19 mouse cellular contexts compared by ENCODE assay signal in the genomic region with DNA sequence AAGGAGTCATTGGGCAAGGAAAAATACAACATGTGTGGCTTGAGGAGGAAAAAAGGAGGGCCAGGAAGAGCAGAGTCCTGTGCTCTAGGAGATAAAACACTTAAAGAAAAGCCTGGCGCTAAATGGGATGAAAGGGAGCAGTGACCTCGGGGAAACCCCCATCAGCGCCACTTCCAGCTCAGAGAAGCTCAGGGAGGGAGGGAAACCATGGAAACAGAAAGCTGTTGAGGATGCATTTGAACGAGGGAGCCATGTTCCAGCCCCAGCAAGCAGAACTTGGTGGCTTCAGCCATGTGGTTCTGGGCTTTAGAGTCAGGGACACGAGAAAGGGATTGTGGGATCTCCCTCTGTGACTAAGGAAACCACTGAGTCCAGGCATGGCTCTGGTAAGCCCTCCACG. TPM values are rescaled to one million over a fixed set of nuclear protein-coding genes. Genes with fewer than 3 reads are reported as not detected.
DNase-seq lines count a peak whose midpoint lies in the region; ATAC-seq lines count a peak whose summit lies in the region.
"Had no signal": no experiment of that assay in that cellular context is flagged by ENCODE, and none has a peak within 500 bp of the region (broad histone marks: within the 10 kb centered on the region; RNA-seq: fewer than 3 reads in every experiment).

No protein-coding gene starts in this region.

- WGBS in midbrain, embryonic 14.5 days = 77% methylated on average over 6 of the region's 6 CpGs

- peak; percentile 56 for DNase-seq in heart, adult 11 months
- DNase-seq in heart, postnatal 25 days (ENCODE audit: low spot score) = no peak
- DNase-seq in R1 (ENCODE audit: low read depth, low spot score) = peak; percentile 64
- no peak for DNase-seq in midbrain, embryonic 14.5 days
- DNase-seq: adrenal gland, adult 2 months; adrenal gland, adult 8-10 months; adrenal gland, postnatal 10 days; adrenal gland, postnatal 14 days; adrenal gland, postnatal 25 days; adrenal gland, postnatal 36 days; B cell, adult 2 months; cerebellum, adult 11 months; cerebellum, adult 11-12 months; cerebellum, adult 18-20 months; cerebellum, adult 2 months had no signal

- H3K36me3 ChIP-seq in midbrain, embryonic 14.5 days (ENCODE audit: control insufficient read depth, insufficient read depth, low read length) = 0 out of 2 replicates have a peak, but pooled peaks cover 4% of the 10 kb centered on the region

- H3K9me3 ChIP-seq in midbrain, embryonic 14.5 days (ENCODE audit: control insufficient read depth, low read length) = peaks cover 3% of the 10 kb centered on the region; the same call in 1 of the 2 replicates

- no peak overlapping the region for H3K9ac ChIP-seq in midbrain, embryonic 14.5 days (replicated peaks; ENCODE audit: low read length)

- H3K4me2 ChIP-seq in midbrain, embryonic 14.5 days (ENCODE audit: low read length) = no peak overlapping the region

- H3K4me3 ChIP-seq in midbrain, embryonic 14.5 days (replicated peaks; ENCODE audit: low read depth, low read length) = no peak overlapping the region

- intact Hi-C loops in heart, postnatal 25 days (cut with DNase I) = no loop called here

- H3K27me3 ChIP-seq in midbrain, embryonic 14.5 days (ENCODE audit: control insufficient read depth, insufficient read depth, low read length) = no peaks in the 10 kb centered on the region
- H3K27me3 ChIP-seq: CH12.LX, Patski had no signal

- ATAC-seq in midbrain, embryonic 14.5 days (ENCODE audit: low FRiP score, low TSS enrichment) = no peak
- ATAC-seq: activated CD4-positive, CD25-positive, alpha-beta regulatory T cell, adult 4 months; CD4-positive, CD25-positive, alpha-beta regulatory T cell, adult 4 months; Patski had no signal

- no peak overlapping the region for H3K27ac ChIP-seq in midbrain, embryonic 14.5 days (replicated peaks; ENCODE audit: low read depth, low read length)

- no peaks in the 10 kb centered on the region for H3K4me1 ChIP-seq in midbrain, embryonic 14.5 days (ENCODE audit: control insufficient read depth, insufficient read depth, low read length)

RNA-seq across cellular contexts. Expression of a gene that starts 45.7 kb away (rescaled TPM):
- 10 to 100 TPM; 23.1 to 26.1 TPM for total RNA-seq in heart, postnatal 25 days (2021)
- 47.3 and 62.0 TPM in 2 replicates for polyA plus RNA-seq in midbrain, embryonic 14.5 days (2014; fragmentation: Nextera tagmentation; extraction: Ambion mirVana)

Comparison
In these comparisons a context has a peak if more than half of its experiments do, and no peak if none do; other contexts are left out.
1. DNase-seq: peak in heart, adult 11 months (single experiment) and R1 (single experiment); none in heart, postnatal 25 days (single experiment) and midbrain, embryonic 14.5 days (single experiment).